Comparison of ENCODE assay signal across 15 mouse cellular contexts in the genomic region with DNA sequence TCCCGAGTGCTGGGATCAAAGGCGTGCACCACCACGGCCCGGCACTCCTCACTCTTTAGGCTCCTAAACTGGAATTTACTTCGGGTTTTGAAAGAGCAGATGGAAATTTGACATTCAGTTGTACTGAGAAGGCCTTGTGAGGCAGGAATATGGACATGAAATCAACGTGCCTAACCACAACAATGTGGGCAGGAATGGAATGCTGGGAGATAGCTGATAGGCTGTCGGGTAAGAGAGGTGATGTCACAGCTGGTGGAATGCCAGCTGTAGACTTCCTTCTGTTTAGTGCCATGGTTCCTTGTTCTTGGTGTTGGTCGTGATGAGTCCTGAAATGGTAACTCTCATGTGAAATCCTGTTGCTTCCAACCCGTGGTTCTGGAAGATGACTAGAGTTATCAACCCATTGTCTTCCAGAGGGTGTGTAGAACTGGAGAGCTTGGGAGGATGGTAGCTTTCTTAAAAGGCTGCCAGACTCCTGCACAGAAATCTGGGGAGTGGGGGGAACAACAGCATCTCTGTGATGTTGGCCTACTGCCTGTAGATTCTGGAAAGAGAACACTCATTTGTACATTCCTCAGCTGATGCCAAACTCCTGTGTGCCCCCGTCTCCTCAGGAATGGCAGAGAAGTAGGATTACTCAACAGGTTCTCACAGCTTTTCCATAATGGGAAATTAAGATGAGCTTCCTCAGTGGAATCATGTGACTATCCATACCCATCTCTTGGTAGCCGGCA. TPM values are rescaled to one million over a fixed set of nuclear protein-coding genes. Genes with fewer than 3 reads are reported as not detected.
DNase-seq lines count a peak whose midpoint lies in the region; ATAC-seq and TF ChIP-seq lines count a peak whose summit lies in the region.
"Had no signal": no experiment of that assay in that cellular context is flagged by ENCODE, and none has a peak within 500 bp of the region (broad histone marks: within the 10 kb centered on the region; RNA-seq: fewer than 3 reads in every experiment).

No protein-coding gene starts in this region.

- H3K4me2 ChIP-seq in myocyte (ENCODE audit: low read depth), result peak overlapping the region; percentile 31
- H3K4me2 ChIP-seq: forebrain, embryonic 15.5 days; lung, embryonic 14.5 days had no signal

- H3ac ChIP-seq in myocyte (ENCODE audit: control insufficient read depth, insufficient read length), result no peak overlapping the region

- no peaks in the 10 kb centered on the region for H3K27me3 ChIP-seq in cerebellum, adult 2 months (ENCODE audit: control insufficient read depth, insufficient read depth, low read length)
- no peaks in the 10 kb centered on the region for H3K27me3 ChIP-seq in myocyte (ENCODE audit: control insufficient read depth, insufficient read depth, insufficient read length)
- H3K27me3 ChIP-seq: forebrain, embryonic 15.5 days had no signal

- DNase-seq in cerebellum, adult 2 months, result peak in 1 of 2 experiments; percentile 30
- no peak for DNase-seq in cerebellum, postnatal 25 days
- peak; percentile 37 to 44 for DNase-seq in lung, adult 18-20 months
- DNase-seq in lung, adult 2 months, result no peak
- DNase-seq in adrenal gland, adult 18-20 months (ENCODE audit: low spot score in 2 of 2), result no peak
- no peak for DNase-seq in retina, embryonic 14.5 days (ENCODE audit: low spot score)
- DNase-seq: B cell, adult 2 months; cerebellum, postnatal 10 days; kidney, postnatal 14 days; lung, embryonic 14.5 days had no signal

- no peak for TF ChIP-seq CTCF in cerebellum, adult 2 months (IDR thresholded peaks at IDR 0.05; ENCODE audit: borderline replicate concordance, insufficient read depth, low read depth, low read length)
- no peak for TF ChIP-seq CTCF in lung, adult 2 months (IDR thresholded peaks at IDR 0.05; ENCODE audit: insufficient read depth, low read length)

- H3K36me3 ChIP-seq in myocyte (ENCODE audit: control insufficient read depth, insufficient read depth), result no peaks in the 10 kb centered on the region
- H3K36me3 ChIP-seq: forebrain, embryonic 15.5 days had no signal

- peak; percentile 24 for ATAC-seq in granulocyte monocyte progenitor cell, adult 5-6 weeks (replicated peaks; ENCODE audit: poor library complexity, severe bottlenecking)
- ATAC-seq: forebrain, embryonic 15.5 days had no signal

- H3K4me3 ChIP-seq in cerebellum, adult 2 months (replicated peaks; ENCODE audit: insufficient read depth, low read depth, low read length), result no peak overlapping the region
- H3K4me3 ChIP-seq in lung, adult 2 months (replicated peaks; ENCODE audit: extremely low read depth, low read depth, low read length), result no peak overlapping the region
- H3K4me3 ChIP-seq in myocyte, result no peak overlapping the region
- H3K4me3 ChIP-seq: forebrain, embryonic 15.5 days; heart, adult 2 months had no signal

- WGBS in cerebellum, adult 2 months, result 61% methylated on average over 11 of the region's 11 CpGs
- 59% methylated on average over 11 of the region's 11 CpGs for WGBS in lung, adult 2 months

- H3K27ac ChIP-seq in cerebellum, adult 2 months (ENCODE audit: insufficient read depth, low read length), result peak overlapping the region; percentile 58
- H3K27ac ChIP-seq: forebrain, embryonic 15.5 days; heart, adult 2 months had no signal

- TF ChIP-seq POLR2A in cerebellum, adult 2 months (IDR thresholded peaks at IDR 0.05; ENCODE audit: borderline replicate concordance, insufficient read depth, low read length), result no peak
- TF ChIP-seq POLR2A in lung, adult 2 months (IDR thresholded peaks at IDR 0.05; ENCODE audit: borderline replicate concordance, extremely low read depth, low read depth, low read length), result no peak
- no peak for TF ChIP-seq POLR2A in myocyte (IDR thresholded peaks at IDR 0.05; ENCODE audit: insufficient read length, low read depth)

- peaks cover 39% of the 10 kb centered on the region for H3K4me1 ChIP-seq in cerebellum, adult 2 months (ENCODE audit: control insufficient read depth, insufficient read depth, low read length)
- H3K4me1 ChIP-seq in lung, adult 2 months (ENCODE audit: control insufficient read depth, insufficient read depth, low read length), result peaks cover 30% of the 10 kb centered on the region

- no peaks in the 10 kb centered on the region for H3K79me2 ChIP-seq in myocyte (ENCODE audit: control insufficient read depth, insufficient read depth)

TF ChIP-seq in myocyte, 11 proteins besides CTCF, POLR2A, EP300 and RAD21:
- peak in 1 of 3 experiments; percentile 14 for TF ChIP-seq MYOD1 (IDR thresholded peaks at IDR 0.05; ENCODE audit: control insufficient read depth in 1 of 3, insufficient read length in 2 of 3, low read depth in 2 of 3)
- TF ChIP-seq MAX (IDR thresholded peaks at IDR 0.05; ENCODE audit: low read depth), result no peak

RNA-seq across cellular contexts. Expression of a gene that starts 17.4 kb away (rescaled TPM):
- polyA plus RNA-seq in cerebellum, adult 2 months (2012; rRNA removed), result 40.5 and 43.4 TPM in 2 replicates
- polyA plus RNA-seq in lung, adult 2 months (2012; rRNA removed), result 11.2 and 15.3 TPM in 2 replicates
- 35.1 and 51.5 TPM in 2 replicates for total RNA-seq in granulocyte monocyte progenitor cell, adult 5-6 weeks (2014; fragmentation: Nextera tagmentation)
- total RNA-seq in granulocyte monocyte progenitor cell, adult 5-6 weeks (2017), result 30.5 and 35.9 TPM in 2 replicates
- polyA plus RNA-seq in myocyte (2012; fragmentation: generic; extraction: Trizol), result 4.2 TPM
- total RNA-seq in adrenal gland, adult 18-20 months (2021), result 10 to 100 TPM; 50.8 to 85.6 TPM

RNA-seq across cellular contexts. Expression of a gene that starts 44.8 kb away (rescaled TPM):
- not detected in 2 replicates for polyA plus RNA-seq in cerebellum, adult 2 months (2012; rRNA removed)
- not detected in 2 replicates for polyA plus RNA-seq in lung, adult 2 months (2012; rRNA removed)
- total RNA-seq in granulocyte monocyte progenitor cell, adult 5-6 weeks (2014; fragmentation: Nextera tagmentation), result not detected in 2 replicates
- not detected in 2 replicates for total RNA-seq in granulocyte monocyte progenitor cell, adult 5-6 weeks (2017)
- polyA plus RNA-seq in myocyte (2012; fragmentation: generic; extraction: Trizol), result 0.12 TPM
- total RNA-seq in adrenal gland, adult 18-20 months (2021), result not detected
- total RNA-seq: heart, adult 2 months; layer of hippocampus, postnatal 25 days had no signal
- polyA plus RNA-seq: heart, adult 2 months had no signal

Comparison
In these comparisons a context has a peak if more than half of its experiments do, and no peak if none do; other contexts are left out.
1. DNase-seq: peak in lung, adult 18-20 months (2 of 2); none in cerebellum, postnatal 25 days (0 of 2), lung, adult 2 months (single experiment), adrenal gland, adult 18-20 months (0 of 2) and retina, embryonic 14.5 days (single experiment).